Mouse (Mus musculus): ENCODE results near the gene Pgr.
A peak's percentile ranks its signal among the peaks of the same experiment; 100 is the strongest.

Pgr gene

GRCm38 (mm10) chr9:8899616-8900202, at the start of gene Pgr:
Gene Pgr (plus strand): TSS chr9:8899833.
- no peak for DNase-seq (ENCODE audit: low read depth)

DNA sequence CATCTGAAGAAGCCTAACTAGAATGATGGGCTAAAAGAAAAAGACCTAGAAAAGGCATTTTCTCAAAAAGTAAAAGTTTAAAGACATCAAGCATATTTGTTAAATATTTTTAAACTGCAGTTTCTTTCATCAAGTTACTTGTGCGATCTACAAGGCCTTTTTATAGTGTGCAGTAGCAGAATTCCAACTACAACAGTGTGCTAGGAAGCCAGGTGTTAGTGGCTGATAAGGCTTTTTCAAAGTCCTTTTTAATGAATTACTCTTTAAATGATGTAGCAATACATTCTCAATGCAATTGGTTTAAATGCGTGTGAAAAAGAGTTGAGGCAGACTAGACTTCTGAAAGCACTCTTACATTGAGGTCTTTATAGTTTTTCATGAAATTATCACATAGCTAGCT, 42.2 kb upstream of the Pgr start:
- DNase-seq (ENCODE audit: low read depth), result no peak

DNA sequence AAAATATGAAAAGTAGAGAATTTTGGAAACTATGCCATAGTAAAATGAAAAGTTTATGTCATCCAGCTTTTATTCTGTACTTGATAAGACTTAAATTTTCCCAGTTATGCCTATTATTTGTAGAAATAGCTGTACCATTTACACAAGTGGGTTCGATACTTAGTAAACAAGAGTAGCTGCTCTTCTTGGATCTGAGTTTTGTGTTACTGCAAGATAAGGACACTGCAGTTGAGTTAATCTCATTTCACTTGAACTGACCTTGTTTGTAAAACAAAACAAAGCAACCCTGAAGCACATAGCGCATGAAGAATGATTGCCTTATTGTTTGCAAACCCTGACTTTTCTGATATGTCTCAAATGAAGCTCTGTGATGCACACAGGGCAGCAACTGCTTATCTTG, 31.1 kb upstream of the Pgr start:
- no peak for DNase-seq (ENCODE audit: low read depth)

DNA sequence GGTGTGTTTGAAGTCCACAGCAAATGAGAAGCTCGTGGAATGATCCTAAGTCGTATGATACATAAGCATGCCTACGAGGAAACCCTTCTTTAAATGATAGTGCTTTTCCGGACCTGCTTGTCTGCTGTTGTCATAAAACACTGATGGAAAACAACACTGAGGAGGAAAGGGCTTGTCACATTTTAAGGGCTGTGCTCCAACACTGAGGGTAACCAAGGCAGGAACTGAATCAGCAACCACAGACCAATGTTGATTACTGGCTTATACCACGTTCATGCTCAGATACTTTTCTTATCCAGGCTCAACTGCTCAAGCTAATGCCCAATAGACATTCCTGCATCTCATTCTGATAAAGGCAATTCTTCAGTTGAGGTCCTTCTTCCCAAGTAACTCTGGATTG, 4.4 kb upstream of the Pgr start:
- no peak for DNase-seq (ENCODE audit: low read depth)

GRCm38 (mm10) chr9:8900203-8901012, 775 bp downstream of the Pgr start:
- no peak for DNase-seq (ENCODE audit: low read depth)

- no peak for DNase-seq (ENCODE audit: low read depth)
Measured at GRCm38 (mm10) chr9:8901013-8901646, 1.5 kb downstream of the Pgr start.

- DNase-seq (ENCODE audit: low read depth), result no peak
Measured at GRCm38 (mm10) chr9:8901647-8902131, 2.1 kb downstream of the Pgr start.

- DNase-seq (ENCODE audit: low read depth), result no peak
Measured at GRCm38 (mm10) chr9:8902277-8902676, 2.6 kb downstream of the Pgr start.

DNA sequence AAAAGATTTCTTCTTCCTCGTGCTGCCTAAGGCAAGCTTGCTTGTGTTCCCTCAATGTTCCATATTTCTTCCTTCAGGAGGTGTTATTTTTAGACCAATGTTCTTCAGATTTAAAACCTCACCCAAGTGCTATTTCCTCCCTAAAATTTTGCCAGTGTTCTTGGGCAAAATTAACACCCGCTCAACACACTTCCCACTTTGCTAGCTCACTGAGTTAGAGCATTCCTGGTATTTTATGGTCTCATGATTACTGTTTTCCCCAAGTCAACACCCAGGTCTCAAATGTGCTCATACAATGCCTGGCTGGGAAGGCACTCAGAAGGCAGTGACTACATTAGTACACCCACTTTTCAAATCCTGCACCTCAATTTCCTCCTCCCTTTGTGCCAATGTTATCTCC, 27.9 kb downstream of the Pgr start:
- DNase-seq (ENCODE audit: low read depth), result no peak

DNA sequence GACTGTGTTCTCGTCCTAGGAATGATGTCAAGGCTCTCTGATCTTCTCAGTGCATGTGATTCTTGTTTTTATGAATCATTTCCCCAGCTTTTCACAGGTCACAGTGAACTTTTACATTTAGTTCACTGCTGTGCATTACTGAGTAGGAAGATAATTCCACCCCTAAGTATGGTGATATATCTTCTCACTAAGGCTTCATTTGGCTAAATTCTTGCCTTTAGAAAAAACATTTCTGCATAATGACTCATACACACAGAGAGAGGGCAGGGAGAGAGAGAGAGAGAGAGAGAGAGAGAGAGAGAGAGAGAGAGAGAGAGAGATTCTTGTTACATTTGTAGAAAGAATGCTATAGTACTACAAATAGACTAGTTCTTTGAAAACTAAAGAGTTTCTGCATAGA, 38.1 kb downstream of the Pgr start:
- no peak for DNase-seq (ENCODE audit: low read depth)

DNA sequence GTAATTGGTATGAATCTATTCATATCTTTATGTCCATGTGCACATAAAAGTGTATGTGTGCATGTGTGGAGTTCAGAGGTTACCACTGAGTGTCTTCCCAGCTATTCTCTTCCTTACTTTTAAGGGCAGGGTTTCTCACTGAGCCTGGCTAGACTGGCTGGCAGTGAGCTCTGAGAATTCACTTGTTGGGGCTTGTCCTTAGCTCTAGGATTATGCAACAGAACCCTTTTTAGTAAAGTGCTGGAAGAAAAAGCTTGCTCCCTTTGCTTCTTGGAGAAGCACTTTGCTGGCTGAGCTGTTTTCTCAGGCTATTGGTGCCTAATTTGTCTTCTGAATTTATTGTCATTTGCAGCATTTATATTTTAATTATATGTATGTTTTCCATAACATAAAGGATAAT, 53.7 kb downstream of the Pgr start:
- DNase-seq (ENCODE audit: low read depth), result no peak

- peak; percentile 1 for DNase-seq (ENCODE audit: low read depth)
Measured at GRCm38 (mm10) chr9:8964512-8965133, 65.0 kb downstream of the Pgr start.

DNA sequence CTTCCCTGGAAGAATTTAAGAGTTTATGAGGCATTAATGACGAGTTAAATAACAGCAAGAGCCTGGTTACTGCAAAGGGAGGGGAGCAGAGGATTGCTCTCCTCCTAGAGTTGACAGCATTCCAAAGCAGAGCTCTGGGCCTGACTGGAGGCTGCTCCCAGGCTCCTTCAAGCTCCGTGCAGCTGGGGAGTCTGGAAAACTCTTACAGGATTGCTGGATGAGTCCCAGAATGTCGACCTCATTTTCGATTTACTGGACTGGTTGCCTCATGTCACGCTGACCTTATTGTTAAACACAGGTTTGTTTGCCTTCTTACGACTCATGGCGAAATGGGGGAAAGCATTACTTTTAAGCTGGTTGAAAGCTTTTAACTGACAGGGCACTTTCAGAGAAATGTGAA, 70.6 kb downstream of the Pgr start:
- no peak for DNase-seq (ENCODE audit: low read depth)

DNA sequence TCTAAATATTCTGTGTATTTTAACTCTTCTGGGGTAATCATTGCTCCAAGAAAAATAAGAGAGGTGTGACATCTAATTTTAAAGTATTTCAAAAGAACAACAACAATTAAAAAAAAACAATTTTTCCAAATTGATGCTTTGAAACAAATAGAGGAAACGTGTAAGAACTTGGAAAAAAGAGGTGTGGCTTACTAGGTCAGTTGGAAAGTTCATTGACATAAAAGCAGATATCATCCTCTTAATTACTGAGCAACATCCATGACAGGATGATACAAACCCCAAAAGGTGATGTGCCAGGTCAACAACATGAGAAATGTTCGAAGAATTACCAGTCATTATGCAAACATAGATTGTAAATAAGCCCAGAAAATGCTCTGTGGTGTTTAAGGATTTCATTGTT, 71.9 kb downstream of the Pgr start, which contains the start of gene Gm16485:
Gene Gm16485, plus strand, starts transcription at position 301 of the 400 bp plus-strand sequence.
- no peak for DNase-seq (ENCODE audit: low read depth)

- no peak for DNase-seq (ENCODE audit: low read depth)
Measured at GRCm38 (mm10) chr9:8977775-8978174, 78.1 kb downstream of the Pgr start.

DNA sequence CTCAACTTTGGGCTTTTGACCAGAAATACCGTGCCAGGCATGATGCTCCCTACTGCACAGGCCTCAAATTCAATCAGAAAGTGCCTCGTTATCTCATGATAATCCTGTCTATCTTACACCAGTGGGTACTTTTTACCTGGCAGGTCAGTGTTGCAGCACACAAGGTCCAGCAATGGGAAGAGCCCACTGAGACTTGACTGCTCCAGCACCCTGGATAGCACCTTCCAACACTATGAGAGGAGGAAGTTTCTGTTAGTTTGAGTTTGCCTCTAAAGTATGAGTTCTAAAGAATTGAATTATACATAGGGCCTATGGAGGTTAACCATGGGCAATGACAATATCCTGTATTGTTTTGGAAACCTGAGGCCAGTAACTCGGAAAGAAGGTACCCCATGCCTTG, 82.7 kb downstream of the Pgr start:
- DNase-seq (ENCODE audit: low read depth), result no peak

DNA sequence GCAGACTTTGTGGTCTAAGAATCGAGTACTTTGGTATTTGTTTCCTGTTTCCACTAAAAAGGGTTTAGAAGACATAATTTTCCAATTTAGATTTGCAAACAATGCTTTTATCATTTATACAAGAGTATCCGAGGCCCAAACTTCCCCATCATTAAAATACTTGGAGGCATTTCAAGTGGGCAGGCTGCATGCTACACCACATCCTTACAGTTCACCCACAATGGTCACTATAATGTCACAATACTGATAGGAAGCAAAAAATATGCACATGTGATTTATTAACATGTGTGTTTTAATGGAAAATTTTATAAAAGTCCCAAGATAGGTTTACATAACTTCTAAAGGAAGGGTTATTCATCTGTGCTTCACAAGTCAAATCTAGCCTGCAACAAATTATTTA, 96.9 kb downstream of the Pgr start:
- no peak for DNase-seq (ENCODE audit: low read depth)

- no peak for DNase-seq (ENCODE audit: low read depth)
Measured at GRCm38 (mm10) chr9:9001170-9001569, 101.5 kb downstream of the Pgr start.

DNA sequence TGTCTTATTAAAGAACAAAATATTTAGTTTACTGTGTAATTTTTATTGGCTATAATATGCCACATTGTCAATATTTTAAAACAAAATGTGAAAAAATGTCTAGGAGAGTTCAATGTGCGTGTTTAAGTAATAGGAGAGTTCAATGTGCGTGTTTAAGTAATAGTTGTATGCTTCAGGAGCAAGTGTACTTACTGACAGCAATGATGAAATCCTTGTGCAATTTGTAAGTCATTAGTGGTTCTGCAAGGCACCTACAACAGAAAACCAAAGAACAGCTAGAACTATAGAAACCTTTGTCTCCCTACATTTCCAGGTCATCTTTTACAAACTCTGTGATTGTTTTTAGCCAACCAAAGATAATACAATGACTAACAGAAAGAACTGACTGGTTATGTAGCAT, 115.5 kb downstream of the Pgr start:
- no peak for DNase-seq (ENCODE audit: low read depth)
